ENCODE assay signal across 19 mouse cellular contexts in genomic region chr3:58714767-58715166, GRCm38 (mm10). TPM values are rescaled to one million over a fixed set of nuclear protein-coding genes. Genes with fewer than 3 reads are reported as not detected.
DNase-seq lines count a peak whose midpoint lies in the region; ATAC-seq lines count a peak whose summit lies in the region.
"Had no signal": no experiment of that assay in that cellular context is flagged by ENCODE, and none has a peak within 500 bp of the region (broad histone marks: within the 10 kb centered on the region; RNA-seq: fewer than 3 reads in every experiment).

No protein-coding gene starts in this region.

- H3K4me1 ChIP-seq in heart, embryonic 11.5 days (ENCODE audit: control insufficient read depth, insufficient read depth, low read length), result peaks cover 11% of the 10 kb centered on the region
- no peaks in the 10 kb centered on the region for H3K4me1 ChIP-seq in midbrain, embryonic 11.5 days (ENCODE audit: control insufficient read depth, insufficient read depth, low read length)
- no peaks in the 10 kb centered on the region for H3K4me1 ChIP-seq in midbrain, embryonic 10.5 days
- H3K4me1 ChIP-seq: embryonic facial prominence, embryonic 15.5 days; forebrain, embryonic 10.5 days; forebrain, embryonic 15.5 days; hindbrain, embryonic 13.5 days had no signal

- intact Hi-C loops in heart, postnatal 25 days (cut with DNase I), result no loop called here
- intact Hi-C loops in left cerebral cortex, postnatal 4 days (cut with DNase I), result no loop called here

- no peaks in the 10 kb centered on the region for H3K36me3 ChIP-seq in heart, embryonic 11.5 days (ENCODE audit: control insufficient read depth, insufficient read depth, low read length)
- no peaks in the 10 kb centered on the region for H3K36me3 ChIP-seq in midbrain, embryonic 11.5 days (ENCODE audit: control insufficient read depth, insufficient read depth, low read length)
- no peaks in the 10 kb centered on the region for H3K36me3 ChIP-seq in midbrain, embryonic 10.5 days
- H3K36me3 ChIP-seq: embryonic facial prominence, embryonic 15.5 days; forebrain, embryonic 10.5 days; forebrain, embryonic 15.5 days; G1E; hindbrain, embryonic 13.5 days had no signal

- no peak overlapping the region for H3K9ac ChIP-seq in heart, embryonic 11.5 days (ENCODE audit: low read depth, low read length)
- no peak overlapping the region for H3K9ac ChIP-seq in midbrain, embryonic 11.5 days (ENCODE audit: low read length)
- H3K9ac ChIP-seq: embryonic facial prominence, embryonic 15.5 days; forebrain, embryonic 15.5 days; hindbrain, embryonic 13.5 days had no signal

- no peaks in the 10 kb centered on the region for H3K27me3 ChIP-seq in heart, embryonic 11.5 days (ENCODE audit: control insufficient read depth, insufficient read depth, low read length)
- H3K27me3 ChIP-seq in midbrain, embryonic 11.5 days (ENCODE audit: control insufficient read depth, insufficient read depth, low read length), result no peaks in the 10 kb centered on the region
- no peaks in the 10 kb centered on the region for H3K27me3 ChIP-seq in midbrain, embryonic 10.5 days (ENCODE audit: low read depth, poor library complexity, severe bottlenecking)
- H3K27me3 ChIP-seq: embryonic facial prominence, embryonic 15.5 days; forebrain, embryonic 15.5 days; hindbrain, embryonic 13.5 days had no signal

- no peak for DNase-seq in heart, postnatal 25 days (ENCODE audit: low spot score)
- peak; percentile 53 for DNase-seq in midbrain, embryonic 11.5 days (ENCODE audit: low spot score, missing footprints)
- no peak for DNase-seq in midbrain, embryonic 10.5 days (ENCODE audit: low spot score)
- peak; percentile 63 for DNase-seq in MN1 (ENCODE audit: low spot score)
- DNase-seq in left cerebral cortex, postnatal 4 days, result no peak
- DNase-seq in right cerebral cortex, postnatal 25 days, result no peak
- DNase-seq: cerebellum, adult 18-20 months; cerebellum, adult 9-11 months; embryo, embryonic 11 days; gastrocnemius, postnatal 36 days; kidney, adult 11 months had no signal

- H3K9me3 ChIP-seq in heart, embryonic 11.5 days (replicated peaks; ENCODE audit: control insufficient read depth, low read length), result 0 out of 2 replicates have a peak, but pooled peaks cover 3% of the 10 kb centered on the region
- no peaks in the 10 kb centered on the region; the same call in 1 of the 2 replicates for H3K9me3 ChIP-seq in midbrain, embryonic 11.5 days (ENCODE audit: control insufficient read depth, low read length)
- 0 out of 2 replicates have a peak, but pooled peaks cover 6% of the 10 kb centered on the region for H3K9me3 ChIP-seq in midbrain, embryonic 10.5 days (replicated peaks)
- H3K9me3 ChIP-seq: embryonic facial prominence, embryonic 15.5 days; forebrain, embryonic 15.5 days; hindbrain, embryonic 13.5 days had no signal

- peak overlapping the region; percentile 70; the same call in 1 of the 2 replicates for H3K27ac ChIP-seq in heart, embryonic 11.5 days (ENCODE audit: low read depth, low read length)
- no peak overlapping the region for H3K27ac ChIP-seq in midbrain, embryonic 11.5 days (ENCODE audit: low read depth, low read length)
- H3K27ac ChIP-seq in midbrain, embryonic 10.5 days (replicated peaks), result no peak overlapping the region
- H3K27ac ChIP-seq: embryonic facial prominence, embryonic 15.5 days; forebrain, embryonic 10.5 days; forebrain, embryonic 15.5 days; hindbrain, embryonic 13.5 days; hindbrain, postnatal 0 days had no signal

- WGBS in heart, embryonic 11.5 days (ENCODE audit: insufficient replicate concordance), result 19% methylated on average over 2 of the region's 2 CpGs
- 81% methylated on average over 2 of the region's 2 CpGs for WGBS in midbrain, embryonic 11.5 days
- 79% methylated on average over 2 of the region's 2 CpGs for WGBS in midbrain, embryonic 10.5 days

- no peak overlapping the region for H3K4me3 ChIP-seq in heart, embryonic 11.5 days (ENCODE audit: low read depth, low read length)
- H3K4me3 ChIP-seq in midbrain, embryonic 11.5 days (ENCODE audit: low read depth, low read length), result no peak overlapping the region
- H3K4me3 ChIP-seq in midbrain, embryonic 10.5 days, result no peak overlapping the region
- H3K4me3 ChIP-seq: embryonic facial prominence, embryonic 15.5 days; erythroblast, embryonic 14.5 days; forebrain, embryonic 10.5 days; forebrain, embryonic 15.5 days; hindbrain, embryonic 13.5 days had no signal

- H3K4me2 ChIP-seq in heart, embryonic 11.5 days, result no peak overlapping the region
- H3K4me2 ChIP-seq in midbrain, embryonic 11.5 days, result no peak overlapping the region
- H3K4me2 ChIP-seq: embryonic facial prominence, embryonic 15.5 days; forebrain, embryonic 15.5 days; hindbrain, embryonic 13.5 days had no signal

- no peak for ATAC-seq in heart, embryonic 11.5 days (replicated peaks; ENCODE audit: insufficient number of reproducible peaks, low FRiP score, low TSS enrichment)
- ATAC-seq in midbrain, embryonic 11.5 days (ENCODE audit: low FRiP score), result no peak
- ATAC-seq: forebrain, embryonic 15.5 days; hindbrain, postnatal 0 days had no signal

RNA-seq across cellular contexts. Expression of gene Siah2, which starts 22.6 kb away (rescaled TPM):
- 5.4 TPM in 2 replicates for polyA plus RNA-seq in heart, embryonic 11.5 days (2014; fragmentation: Nextera tagmentation; extraction: Ambion mirVana)
- 10 to 100 TPM in 1 of 2 experiments, 1 to 10 TPM in 1; 8.4 to 11.5 TPM for total RNA-seq in heart, postnatal 25 days (2021)
- 3.7 and 4.0 TPM in 2 replicates for polyA plus RNA-seq in midbrain, embryonic 11.5 days (2014; fragmentation: Nextera tagmentation; extraction: Ambion mirVana)
- 2.7 and 2.8 TPM in 2 replicates for polyA plus RNA-seq in midbrain, embryonic 10.5 days (2016; fragmentation: Nextera tagmentation; extraction: Ambion mirVana)
- total RNA-seq in left cerebral cortex, postnatal 4 days (2021), result 10 to 100 TPM; 19.4 to 23.2 TPM

Comparison
In these comparisons a context has a peak if more than half of its experiments do, and no peak if none do; other contexts are left out.
1. DNase-seq: peak in midbrain, embryonic 11.5 days (single experiment) and MN1 (single experiment); none in heart, postnatal 25 days (single experiment), midbrain, embryonic 10.5 days (single experiment), left cerebral cortex, postnatal 4 days (single experiment) and right cerebral cortex, postnatal 25 days (single experiment).